Mouse (Mus musculus): ENCODE measurements around the gene Orm2.

The Orm2 gene

GRCm38 (mm10) chr4:63362150-63362549, at the start of gene Orm2:
Gene Orm2, plus strand, starts transcription at chr4:63362449.
- no peak for DNase-seq

- no peak for DNase-seq
These were observed 48.2 kb upstream of the Orm2 start for GRCm38 (mm10) chr4:63314063-63314462.

GRCm38 (mm10) chr4:63316076-63316746, 46.0 kb upstream of the Orm2 start:
- DNase-seq, result peak; percentile 42

- peak; percentile 29 for DNase-seq
These were observed 42.7 kb upstream of the Orm2 start for GRCm38 (mm10) chr4:63319566-63319965.

- DNase-seq, result no peak
These were observed 38.9 kb upstream of the Orm2 start for GRCm38 (mm10) chr4:63323275-63323815.

- DNase-seq, result no peak
These were observed 28.8 kb upstream of the Orm2 start for GRCm38 (mm10) chr4:63333403-63333802.

- DNase-seq, result no peak
These were observed 23.7 kb upstream of the Orm2 start for GRCm38 (mm10) chr4:63338414-63339076.

GRCm38 (mm10) chr4:63342491-63342890, 19.8 kb upstream of the Orm2 start:
- DNase-seq, result no peak

- DNase-seq, result no peak
These were observed 18.6 kb upstream of the Orm2 start for GRCm38 (mm10) chr4:63343608-63344007.

GRCm38 (mm10) chr4:63344295-63344694, 18.0 kb upstream of the Orm2 start, which contains the start of gene Orm1:
Gene Orm1, plus strand, starts transcription at chr4:63344560.
- DNase-seq, result no peak

GRCm38 (mm10) chr4:63345261-63345660, 17.0 kb upstream of the Orm2 start:
- DNase-seq, result no peak

GRCm38 (mm10) chr4:63346659-63347058, 15.6 kb upstream of the Orm2 start:
- no peak for DNase-seq

- no peak for DNase-seq
These were observed 13.7 kb upstream of the Orm2 start for GRCm38 (mm10) chr4:63348524-63348923.

- DNase-seq, result no peak
These were observed 6.2 kb upstream of the Orm2 start, which contains the start of gene Orm3 for GRCm38 (mm10) chr4:63355877-63356665. Gene Orm3, plus strand, starts transcription at chr4:63356162.

- no peak for DNase-seq
These were observed 5.2 kb upstream of the Orm2 start for GRCm38 (mm10) chr4:63356981-63357570.

- DNase-seq, result no peak
These were observed 2.4 kb upstream of the Orm2 start for GRCm38 (mm10) chr4:63359861-63360260.

GRCm38 (mm10) chr4:63368577-63368976, 6.3 kb downstream of the Orm2 start:
- peak; percentile 80 for DNase-seq

GRCm38 (mm10) chr4:63370897-63371296, 8.6 kb downstream of the Orm2 start:
- DNase-seq, result no peak

GRCm38 (mm10) chr4:63371890-63372289, 9.6 kb downstream of the Orm2 start:
- no peak for DNase-seq

- DNase-seq, result no peak
These were observed 11.2 kb downstream of the Orm2 start for GRCm38 (mm10) chr4:63373404-63373803.

GRCm38 (mm10) chr4:63374331-63374730, 12.1 kb downstream of the Orm2 start:
- no peak for DNase-seq

GRCm38 (mm10) chr4:63375367-63375766, 13.1 kb downstream of the Orm2 start:
- DNase-seq, result no peak

GRCm38 (mm10) chr4:63377483-63377882, 15.2 kb downstream of the Orm2 start:
- no peak for DNase-seq

All from right cerebral cortex, adult 18-20 months (tissue).